Comparison of ENCODE assay signal across 8 mouse cellular contexts in the genomic region with DNA sequence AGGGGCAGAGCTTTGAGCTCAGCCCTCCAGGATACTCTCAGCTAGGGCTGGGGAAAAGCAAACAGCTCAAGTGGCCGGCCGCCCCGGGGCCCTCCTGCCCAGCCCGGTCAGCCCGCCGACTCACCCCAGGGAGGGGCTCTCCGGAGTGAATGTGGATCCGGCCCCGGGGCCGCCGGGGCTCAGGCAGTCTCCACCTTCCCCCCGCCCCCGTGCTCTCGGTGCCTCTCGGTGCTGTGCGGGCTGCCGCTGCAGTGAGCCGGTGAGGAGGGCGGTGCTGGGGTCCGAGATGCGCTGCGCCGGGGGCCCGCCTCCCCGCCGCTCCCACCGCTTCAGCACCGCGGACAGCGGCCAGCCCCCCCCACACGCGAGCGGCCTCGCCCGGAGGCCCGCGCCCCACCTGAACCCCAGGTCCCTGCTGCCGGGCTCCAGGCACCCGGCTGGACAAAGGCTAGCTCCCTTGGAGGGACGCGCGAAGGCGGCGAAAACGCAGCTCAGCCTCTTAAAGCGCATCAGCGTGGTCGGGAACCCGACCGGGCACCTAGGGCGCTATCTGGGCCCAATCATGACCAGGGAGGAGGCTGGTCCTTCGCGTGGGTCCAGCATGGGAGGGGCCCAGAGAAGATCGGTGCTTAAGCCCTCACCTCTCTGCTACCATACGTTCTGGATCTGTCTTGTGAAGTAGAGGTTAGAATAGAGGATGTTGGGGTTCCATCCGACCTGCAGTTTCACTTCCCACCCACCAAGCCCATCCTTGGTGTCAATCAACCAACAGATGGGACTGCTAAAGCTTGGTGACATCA.
DNase-seq lines count a peak whose midpoint lies in the region; ATAC-seq and TF ChIP-seq lines count a peak whose summit lies in the region.

No protein-coding gene starts in this region.

- peaks cover 11% of the 10 kb centered on the region for H3K4me1 ChIP-seq in heart, embryonic 13.5 days
- H3K4me1 ChIP-seq in hindbrain, embryonic 11.5 days (replicated peaks; ENCODE audit: control insufficient read depth, insufficient read depth, low read length) = no peaks in the 10 kb centered on the region
- H3K4me1 ChIP-seq in liver, embryonic 15.5 days (replicated peaks) = peaks cover 3% of the 10 kb centered on the region; the same call in 1 of the 2 replicates

- in situ Hi-C loops in Patski (cut with MboI; ENCODE audit: low pct_unique_long_range_greater_than_20kb) = no loop called here

- no peak for DNase-seq in heart, adult 8-10 months (ENCODE audit: low spot score)
- DNase-seq in Patski (ENCODE audit: low read depth, low spot score) = no peak
- DNase-seq in embryo, embryonic 10.5 days (ENCODE audit: low spot score) = peak; percentile 59
- peak; percentile 71 for DNase-seq in hindbrain, embryonic 11.5 days (ENCODE audit: low spot score)
- DNase-seq in ovary, postnatal 14 days (ENCODE audit: low spot score) = peak; percentile 31
- DNase-seq in natural killer cell, adult 2 months (ENCODE audit: low spot score in 2 of 2) = no peak

- no peak for ATAC-seq in heart, embryonic 13.5 days (ENCODE audit: extremely low read depth, insufficient number of reproducible peaks, low FRiP score, low TSS enrichment)
- peak; percentile 38 for ATAC-seq in Patski
- peak; percentile 73 for ATAC-seq in hindbrain, embryonic 11.5 days (ENCODE audit: low FRiP score)
- no peak for ATAC-seq in liver, embryonic 15.5 days (ENCODE audit: insufficient read depth)

- CTCF ChIA-PET in Patski (lab: Charles Lee) = interaction anchor here (1.3 kb wide), 1 partner anchor 11 kb away, joined by 3 read pairs; no protein-coding TSS in a partner anchor

- H3K9me3 ChIP-seq in heart, embryonic 13.5 days = no peaks in the 10 kb centered on the region
- H3K9me3 ChIP-seq in hindbrain, embryonic 11.5 days (ENCODE audit: control insufficient read depth, low read length) = no peaks in the 10 kb centered on the region
- no peaks in the 10 kb centered on the region for H3K9me3 ChIP-seq in liver, embryonic 15.5 days (replicated peaks)

- no peak overlapping the region for H3K27ac ChIP-seq in heart, embryonic 13.5 days (replicated peaks)
- H3K27ac ChIP-seq in hindbrain, embryonic 11.5 days (ENCODE audit: low read depth, low read length) = peak overlapping the region; percentile 1
- H3K27ac ChIP-seq in liver, embryonic 15.5 days (replicated peaks) = no peak overlapping the region

- H3K36me3 ChIP-seq in heart, embryonic 13.5 days = no peaks in the 10 kb centered on the region
- no peaks in the 10 kb centered on the region for H3K36me3 ChIP-seq in hindbrain, embryonic 11.5 days (ENCODE audit: control insufficient read depth, insufficient read depth, low read length)
- H3K36me3 ChIP-seq in liver, embryonic 15.5 days (replicated peaks) = no peaks in the 10 kb centered on the region

- H3K27me3 ChIP-seq in heart, embryonic 13.5 days (replicated peaks) = peaks cover 76% of the 10 kb centered on the region
- H3K27me3 ChIP-seq in Patski = peaks cover 69% of the 10 kb centered on the region
- H3K27me3 ChIP-seq in hindbrain, embryonic 11.5 days (ENCODE audit: control insufficient read depth, insufficient read depth, low read length) = peaks cover 11% of the 10 kb centered on the region; the same call in 1 of the 2 replicates
- H3K27me3 ChIP-seq in liver, embryonic 15.5 days = peaks cover 48% of the 10 kb centered on the region

- H3K9ac ChIP-seq in heart, embryonic 13.5 days = no peak overlapping the region
- peak overlapping the region; percentile 65 for H3K9ac ChIP-seq in hindbrain, embryonic 11.5 days (ENCODE audit: low read depth, low read length)
- no peak overlapping the region for H3K9ac ChIP-seq in liver, embryonic 15.5 days

- peak overlapping the region; percentile 44 for H3K4me3 ChIP-seq in heart, embryonic 13.5 days
- peak overlapping the region; percentile 47 for H3K4me3 ChIP-seq in hindbrain, embryonic 11.5 days (ENCODE audit: low read depth, low read length)
- H3K4me3 ChIP-seq in liver, embryonic 15.5 days (replicated peaks) = no peak overlapping the region

- WGBS in heart, embryonic 13.5 days = 3% methylated on average over 52 of the region's 56 CpGs
- 3% methylated on average over 51 of the region's 56 CpGs for WGBS in hindbrain, embryonic 11.5 days
- WGBS in liver, embryonic 15.5 days (ENCODE audit: insufficient replicate concordance) = 3% methylated on average over 56 of the region's 56 CpGs

- POLR2A ChIA-PET in Patski (lab: Charles Lee) = no interaction called here

- peak overlapping the region; percentile 65 for H3K4me2 ChIP-seq in heart, embryonic 13.5 days
- H3K4me2 ChIP-seq in hindbrain, embryonic 11.5 days (replicated peaks; ENCODE audit: low read depth, low read length) = peak overlapping the region; percentile 77
- H3K4me2 ChIP-seq in liver, embryonic 15.5 days = peak overlapping the region; percentile 15; the same call in 1 of the 2 replicates

- no peak for TF ChIP-seq CTCF in Patski (IDR thresholded peaks at IDR 0.05)

Comparison
In these comparisons a context has a peak if more than half of its experiments do, and no peak if none do; other contexts are left out.
1. ATAC-seq: peak in Patski (single experiment) and hindbrain, embryonic 11.5 days (single experiment); none in heart, embryonic 13.5 days (single experiment) and liver, embryonic 15.5 days (single experiment).
2. H3K4me2 ChIP-seq: peak in every context shown above with its lines; median percentile 77 in hindbrain, embryonic 11.5 days; 65 in heart, embryonic 13.5 days; 15 in liver, embryonic 15.5 days.
3. DNase-seq: peak in embryo, embryonic 10.5 days (single experiment), hindbrain, embryonic 11.5 days (single experiment) and ovary, postnatal 14 days (single experiment); none in heart, adult 8-10 months (single experiment), Patski (single experiment) and natural killer cell, adult 2 months (0 of 2).